Comparison of ENCODE assay signal across 8 mouse cellular contexts in the genomic region with DNA sequence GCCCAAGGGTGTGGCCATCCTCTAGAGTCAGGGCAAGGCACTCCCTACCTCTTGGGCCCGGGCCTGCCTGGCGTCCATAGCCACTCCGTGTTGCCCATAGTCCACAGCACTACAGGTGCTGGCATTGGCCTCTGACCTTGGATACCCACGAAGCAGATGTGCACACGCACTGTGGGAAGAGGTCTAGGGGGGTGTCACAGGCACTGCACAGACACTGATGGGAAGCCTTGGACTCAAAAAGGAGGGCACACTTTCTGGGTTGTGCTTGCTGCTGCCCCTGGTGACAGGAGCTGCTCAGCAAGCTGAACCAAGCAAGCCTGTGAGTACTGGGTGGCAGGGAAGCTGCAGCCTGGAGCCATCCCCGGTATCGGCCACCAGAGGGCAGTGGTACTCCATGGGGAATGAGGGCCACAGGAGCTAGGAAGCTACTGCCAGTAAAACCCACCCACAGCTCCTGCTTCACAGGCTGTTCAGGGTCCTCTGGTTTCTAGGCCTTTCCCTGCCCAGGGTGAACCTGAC. TPM values are rescaled to one million over a fixed set of nuclear protein-coding genes. Genes with fewer than 3 reads are reported as not detected.
DNase-seq lines count a peak whose midpoint lies in the region; ATAC-seq and TF ChIP-seq lines count a peak whose summit lies in the region.
"Not testable (repeated sequence)": the region's sequence is repeated elsewhere in the genome, so short reads cannot be mapped to it uniquely, and the experiment has no call there.

No protein-coding gene starts in this region.

- not testable (repeated sequence) for H3K27me3 ChIP-seq in Patski; intestine, embryonic 15.5 days (replicated peaks); limb, embryonic 13.5 days

- not testable (repeated sequence) for H3K9ac ChIP-seq in intestine, embryonic 15.5 days; limb, embryonic 13.5 days

- TF ChIP-seq CTCF in Patski (IDR thresholded peaks at IDR 0.05) = not testable (repeated sequence)

- POLR2A ChIA-PET in Patski (lab: Charles Lee) = not testable (repeated sequence)

- H3K36me3 ChIP-seq in intestine, embryonic 15.5 days; limb, embryonic 13.5 days: not testable (repeated sequence)

- not testable (repeated sequence) for DNase-seq in Patski (ENCODE audit: low read depth, low spot score)

- 74% methylated on average over 5 of the region's 7 CpGs for WGBS in intestine, embryonic 15.5 days
- WGBS in limb, embryonic 13.5 days = 67% methylated on average over 5 of the region's 7 CpGs

- not testable (repeated sequence) for H3K9me3 ChIP-seq in intestine, embryonic 15.5 days; limb, embryonic 13.5 days

- in situ Hi-C loops in Patski (cut with MboI; ENCODE audit: low pct_unique_long_range_greater_than_20kb) = loop anchor here (5.0 kb wide), 1 partner anchor 39 kb away; no protein-coding TSS in a partner anchor

- CTCF ChIA-PET in Patski (lab: Charles Lee) = not testable (repeated sequence)

- H3K4me1 ChIP-seq in intestine, embryonic 15.5 days (replicated peaks); limb, embryonic 13.5 days: not testable (repeated sequence)

- not testable (repeated sequence) for H3K27ac ChIP-seq in intestine, embryonic 15.5 days; limb, embryonic 13.5 days

- H3K4me3 ChIP-seq in intestine, embryonic 15.5 days (replicated peaks); limb, embryonic 13.5 days: not testable (repeated sequence)

- peak; percentile 83 for ATAC-seq in Patski
- peak; percentile 73; the same call in 1 of the 2 replicates for ATAC-seq in erythroblast, adult 5-6 weeks (replicated peaks; ENCODE audit: low FRiP score, poor library complexity, severe bottlenecking)
- peak; percentile 99 for ATAC-seq in granulocyte monocyte progenitor cell, adult 5-6 weeks (replicated peaks; ENCODE audit: poor library complexity, severe bottlenecking)
- ATAC-seq in hematopoietic stem cell, adult 5-6 weeks (replicated peaks in 1 of 2; ENCODE audit: insufficient read depth in 1 of 2, low FRiP score in 2 of 2, low TSS enrichment in 1 of 2, low read depth in 1 of 2, poor library complexity in 2 of 2, severe bottlenecking in 2 of 2) = peak; percentile 93 to 96
- peak; percentile 56; the same call in 1 of the 2 replicates for ATAC-seq in intestine, embryonic 15.5 days
- peak; percentile 36; the same call in 1 of the 2 replicates for ATAC-seq in limb, embryonic 13.5 days (ENCODE audit: low FRiP score, low read depth)
- peak; percentile 99 for ATAC-seq in megakaryocyte-erythroid progenitor cell, adult 5-6 weeks (replicated peaks; ENCODE audit: low FRiP score, low TSS enrichment, poor library complexity, severe bottlenecking)
- ATAC-seq in neutrophil, adult 5-6 weeks (ENCODE audit: extremely low read depth, insufficient number of reproducible peaks, low FRiP score, poor library complexity, severe bottlenecking) = peak; percentile 76

- not testable (repeated sequence) for H3K4me2 ChIP-seq in intestine, embryonic 15.5 days (replicated peaks); limb, embryonic 13.5 days (replicated peaks)

RNA-seq across cellular contexts. Expression of a gene that starts 57.5 kb away (rescaled TPM):
- polyA plus RNA-seq in Patski (2021) = 81.4 TPM
- 0.21 TPM in 1 of 2 replicates, not detected in the other for total RNA-seq in erythroblast, adult 5-6 weeks (2015; ENCODE audit: low replicate concordance)
- 0.28 TPM in 1 of 2 replicates, not detected in the other for total RNA-seq in erythroblast, adult 5-6 weeks (2017; ENCODE audit: low replicate concordance)
- total RNA-seq in granulocyte monocyte progenitor cell, adult 5-6 weeks (2014; fragmentation: Nextera tagmentation) = 0.47 and 0.62 TPM in 2 replicates
- total RNA-seq in granulocyte monocyte progenitor cell, adult 5-6 weeks (2017) = 0.34 and 0.46 TPM in 2 replicates
- 4.7 and 5.6 TPM in 2 replicates for total RNA-seq in hematopoietic stem cell, adult 5-6 weeks (2017)
- polyA plus RNA-seq in intestine, embryonic 15.5 days (2015; fragmentation: Nextera tagmentation; extraction: Ambion mirVana) = 30.8 and 31.4 TPM in 2 replicates
- polyA plus RNA-seq in limb, embryonic 13.5 days (2015; fragmentation: Nextera tagmentation; extraction: Ambion mirVana) = 45.2 and 46.4 TPM in 2 replicates
- total RNA-seq in megakaryocyte-erythroid progenitor cell, adult 5-6 weeks (2014; fragmentation: Nextera tagmentation) = 3.6 and 5.1 TPM in 2 replicates
- total RNA-seq in megakaryocyte-erythroid progenitor cell, adult 5-6 weeks (2017) = 2.7 and 8.4 TPM in 2 replicates
- 1.7 and 2.0 TPM in 2 replicates for total RNA-seq in neutrophil, adult 5-6 weeks (2017)

Comparison
In these comparisons a context has a peak if more than half of its experiments do, and no peak if none do; other contexts are left out.
1. ATAC-seq: peak in every context shown above with its lines; median percentile 99 in granulocyte monocyte progenitor cell, adult 5-6 weeks; 99 in megakaryocyte-erythroid progenitor cell, adult 5-6 weeks; 94 in hematopoietic stem cell, adult 5-6 weeks; 83 in Patski; 76 in neutrophil, adult 5-6 weeks; 73 in erythroblast, adult 5-6 weeks; 56 in intestine, embryonic 15.5 days; 36 in limb, embryonic 13.5 days.